21 mouse cellular contexts compared by ENCODE assay signal in the genomic region with DNA sequence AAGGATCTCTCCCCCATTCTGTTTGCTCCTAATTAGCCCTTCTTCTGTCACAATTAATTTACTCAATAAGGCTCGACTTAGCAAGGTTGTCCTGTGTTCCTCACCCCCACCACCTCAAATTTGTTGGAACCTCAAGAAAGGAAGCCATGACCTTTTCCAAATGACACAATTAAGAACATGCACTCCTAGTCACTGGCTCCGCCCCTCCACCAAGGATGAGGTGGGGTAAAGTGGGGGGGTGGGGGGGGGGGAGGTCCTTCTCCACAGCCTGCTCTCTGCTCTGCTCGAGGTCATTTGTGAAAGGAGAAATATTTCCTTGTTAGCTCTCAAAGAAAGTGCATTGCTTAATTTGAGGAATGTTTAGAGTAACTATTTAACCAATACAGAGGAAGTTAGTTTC. TPM values are rescaled to one million over a fixed set of nuclear protein-coding genes. Genes with fewer than 3 reads are reported as not detected.
DNase-seq lines count a peak whose midpoint lies in the region; ATAC-seq and TF ChIP-seq lines count a peak whose summit lies in the region.
"Had no signal": no experiment of that assay in that cellular context is flagged by ENCODE, and none has a peak within 500 bp of the region (broad histone marks: within the 10 kb centered on the region; RNA-seq: fewer than 3 reads in every experiment).

No protein-coding gene starts in this region.

- no peak for TF ChIP-seq CTCF in kidney, postnatal 0 days (IDR thresholded peaks at IDR 0.05; ENCODE audit: low read depth)

- peak; percentile 36; the same call in 1 of the 2 replicates for ATAC-seq in forebrain, embryonic 12.5 days (ENCODE audit: low FRiP score)
- ATAC-seq in forebrain, embryonic 14.5 days, result no peak
- ATAC-seq in lung, embryonic 16.5 days (ENCODE audit: low read depth), result no peak
- ATAC-seq in kidney, postnatal 0 days (replicated peaks; ENCODE audit: low FRiP score, low read depth), result peak; percentile 65
- no peak for ATAC-seq in hindbrain, embryonic 14.5 days (ENCODE audit: low FRiP score)
- ATAC-seq: forebrain, embryonic 16.5 days had no signal

- H3K27me3 ChIP-seq in forebrain, embryonic 12.5 days, result peaks cover 20% of the 10 kb centered on the region; the same call in 1 of the 2 replicates
- H3K27me3 ChIP-seq in forebrain, embryonic 14.5 days (replicated peaks; ENCODE audit: control insufficient read depth, insufficient read depth, low read length), result no peaks in the 10 kb centered on the region; the same call in 1 of the 2 replicates
- no peaks in the 10 kb centered on the region for H3K27me3 ChIP-seq in lung, embryonic 16.5 days (ENCODE audit: control insufficient read depth, insufficient read depth, low read depth, low read length)
- H3K27me3 ChIP-seq in kidney, postnatal 0 days (ENCODE audit: insufficient read depth, low read length), result no peaks in the 10 kb centered on the region
- H3K27me3 ChIP-seq in hindbrain, embryonic 14.5 days (ENCODE audit: control insufficient read depth, insufficient read depth, low read length), result no peaks in the 10 kb centered on the region
- H3K27me3 ChIP-seq: liver, embryonic 15.5 days; megakaryocyte, embryonic 14.5 days; stomach, embryonic 15.5 days had no signal

- no peak overlapping the region for H3K4me3 ChIP-seq in forebrain, embryonic 12.5 days (replicated peaks)
- no peak overlapping the region for H3K4me3 ChIP-seq in forebrain, embryonic 14.5 days (ENCODE audit: low read depth, low read length)
- no peak overlapping the region for H3K4me3 ChIP-seq in lung, embryonic 16.5 days (ENCODE audit: low read length)
- H3K4me3 ChIP-seq in kidney, postnatal 0 days (replicated peaks; ENCODE audit: low read depth, low read length), result no peak overlapping the region
- H3K4me3 ChIP-seq in hindbrain, embryonic 14.5 days (replicated peaks; ENCODE audit: low read length), result no peak overlapping the region
- H3K4me3 ChIP-seq: gastrocnemius, adult 2 months; hindbrain, embryonic 10.5 days; liver, embryonic 15.5 days; megakaryocyte, embryonic 14.5 days; stomach, embryonic 15.5 days had no signal

- H3K27ac ChIP-seq in forebrain, embryonic 12.5 days, result no peak overlapping the region
- no peak overlapping the region for H3K27ac ChIP-seq in forebrain, embryonic 14.5 days (ENCODE audit: low read depth, low read length)
- 0 out of 2 replicates have a peak overlapping the region, but pooled peaks have one; percentile 24 for H3K27ac ChIP-seq in lung, embryonic 16.5 days (ENCODE audit: low read length)
- no peak overlapping the region for H3K27ac ChIP-seq in kidney, postnatal 0 days
- no peak overlapping the region for H3K27ac ChIP-seq in hindbrain, embryonic 14.5 days
- H3K27ac ChIP-seq: gastrocnemius, adult 2 months; hindbrain, embryonic 10.5 days; liver, embryonic 15.5 days; stomach, embryonic 15.5 days had no signal

- no peak for DNase-seq in forebrain, embryonic 14.5 days (ENCODE audit: low spot score)
- DNase-seq in lung, postnatal 10 days, result no peak
- DNase-seq in kidney, postnatal 0 days (ENCODE audit: low spot score), result no peak
- DNase-seq in retina, postnatal 1 day, result peak; percentile 74
- DNase-seq in hindbrain, embryonic 14.5 days (ENCODE audit: low spot score), result no peak
- DNase-seq: cerebellum, adult 9-11 months; gastrocnemius, adult 2 months; thymus, adult 2 months had no signal

- 8% methylated on average over 3 of the region's 3 CpGs for WGBS in forebrain, embryonic 12.5 days
- WGBS in forebrain, embryonic 14.5 days, result 2% methylated on average over 3 of the region's 3 CpGs
- 26% methylated on average over 3 of the region's 3 CpGs for WGBS in lung, embryonic 16.5 days
- WGBS in kidney, postnatal 0 days, result 22% methylated on average over 3 of the region's 3 CpGs
- WGBS in hindbrain, embryonic 14.5 days, result 22% methylated on average over 3 of the region's 3 CpGs

- no peak overlapping the region for H3K4me2 ChIP-seq in forebrain, embryonic 12.5 days
- H3K4me2 ChIP-seq in forebrain, embryonic 14.5 days (ENCODE audit: low read length), result no peak overlapping the region
- H3K4me2 ChIP-seq in lung, embryonic 16.5 days (ENCODE audit: low read depth, low read length), result no peak overlapping the region
- no peak overlapping the region for H3K4me2 ChIP-seq in kidney, postnatal 0 days (ENCODE audit: low read length)
- H3K4me2 ChIP-seq in hindbrain, embryonic 14.5 days (replicated peaks), result no peak overlapping the region
- H3K4me2 ChIP-seq: liver, embryonic 15.5 days; stomach, embryonic 15.5 days had no signal

- no peaks in the 10 kb centered on the region for H3K36me3 ChIP-seq in forebrain, embryonic 12.5 days (replicated peaks)
- no peaks in the 10 kb centered on the region for H3K36me3 ChIP-seq in forebrain, embryonic 14.5 days (ENCODE audit: control insufficient read depth, insufficient read depth, low read length)
- H3K36me3 ChIP-seq in lung, embryonic 16.5 days (ENCODE audit: control insufficient read depth, insufficient read depth, low read length), result no peaks in the 10 kb centered on the region
- no peaks in the 10 kb centered on the region for H3K36me3 ChIP-seq in kidney, postnatal 0 days (ENCODE audit: insufficient read depth, low read length)
- no peaks in the 10 kb centered on the region for H3K36me3 ChIP-seq in hindbrain, embryonic 14.5 days (replicated peaks; ENCODE audit: control insufficient read depth, insufficient read depth)
- H3K36me3 ChIP-seq: hindbrain, embryonic 10.5 days; liver, embryonic 15.5 days; stomach, embryonic 15.5 days had no signal

- no peak overlapping the region for H3K9ac ChIP-seq in forebrain, embryonic 12.5 days
- no peak overlapping the region for H3K9ac ChIP-seq in forebrain, embryonic 14.5 days (ENCODE audit: low read length)
- no peak overlapping the region for H3K9ac ChIP-seq in lung, embryonic 16.5 days (ENCODE audit: low read length)
- H3K9ac ChIP-seq in kidney, postnatal 0 days (ENCODE audit: low read depth, low read length), result no peak overlapping the region
- H3K9ac ChIP-seq in hindbrain, embryonic 14.5 days, result no peak overlapping the region
- H3K9ac ChIP-seq: liver, embryonic 15.5 days; stomach, embryonic 15.5 days had no signal

- H3K9me3 ChIP-seq in forebrain, embryonic 12.5 days, result no peaks in the 10 kb centered on the region
- H3K9me3 ChIP-seq in forebrain, embryonic 14.5 days (replicated peaks; ENCODE audit: control insufficient read depth, low read length), result no peaks in the 10 kb centered on the region
- no peaks in the 10 kb centered on the region for H3K9me3 ChIP-seq in lung, embryonic 16.5 days (ENCODE audit: control insufficient read depth, low read length)
- H3K9me3 ChIP-seq in kidney, postnatal 0 days (replicated peaks; ENCODE audit: low read length), result no peaks in the 10 kb centered on the region
- no peaks in the 10 kb centered on the region for H3K9me3 ChIP-seq in hindbrain, embryonic 14.5 days (ENCODE audit: control insufficient read depth, low read length)
- H3K9me3 ChIP-seq: hindbrain, embryonic 10.5 days; liver, embryonic 15.5 days; megakaryocyte, embryonic 14.5 days; stomach, embryonic 15.5 days had no signal

- peaks cover 8% of the 10 kb centered on the region; the same call in 1 of the 2 replicates for H3K4me1 ChIP-seq in forebrain, embryonic 12.5 days
- H3K4me1 ChIP-seq in forebrain, embryonic 14.5 days (ENCODE audit: control insufficient read depth, insufficient read depth, low read length), result peaks cover 3% of the 10 kb centered on the region; the same call in 1 of the 2 replicates
- peaks cover 16% of the 10 kb centered on the region; the same call in 1 of the 2 replicates for H3K4me1 ChIP-seq in lung, embryonic 16.5 days (replicated peaks; ENCODE audit: control insufficient read depth, insufficient read depth, low read length)
- H3K4me1 ChIP-seq in kidney, postnatal 0 days (replicated peaks; ENCODE audit: insufficient read depth, low read length), result 0 out of 2 replicates have a peak, but pooled peaks cover 3% of the 10 kb centered on the region
- H3K4me1 ChIP-seq in hindbrain, embryonic 14.5 days (replicated peaks; ENCODE audit: control insufficient read depth, insufficient read depth, low read length), result no peaks in the 10 kb centered on the region
- H3K4me1 ChIP-seq: liver, embryonic 15.5 days; megakaryocyte, embryonic 14.5 days; stomach, embryonic 15.5 days had no signal

RNA-seq across cellular contexts. Expression of a gene that starts 17.8 kb away (rescaled TPM):
- not detected in 2 replicates for polyA plus RNA-seq in forebrain, embryonic 12.5 days (2016; fragmentation: Nextera tagmentation; extraction: Ambion mirVana)
- not detected in 2 replicates for polyA plus RNA-seq in forebrain, embryonic 14.5 days (2014; fragmentation: Nextera tagmentation; extraction: Ambion mirVana)
- not detected in 2 replicates for polyA plus RNA-seq in lung, embryonic 16.5 days (2015; fragmentation: Nextera tagmentation; extraction: Ambion mirVana)
- polyA plus RNA-seq in kidney, postnatal 0 days (2015; fragmentation: Nextera tagmentation; extraction: Ambion mirVana), result not detected in 2 replicates
- polyA plus RNA-seq in hindbrain, embryonic 14.5 days (2014; fragmentation: Nextera tagmentation; extraction: Ambion mirVana), result not detected in 2 replicates
- polyA plus RNA-seq: forebrain, embryonic 16.5 days; heart, embryonic 14.5 days; hindbrain, embryonic 10.5 days; large intestine, adult 2 months; limb, embryonic 14.5 days; liver, embryonic 15.5 days; neural tube, embryonic 11.5 days; spleen, adult 2 months; stomach, embryonic 15.5 days; thymus, adult 2 months; urinary bladder, adult 2 months had no signal

RNA-seq across cellular contexts. Expression of a gene that starts 42.3 kb away (rescaled TPM):
- polyA plus RNA-seq in forebrain, embryonic 12.5 days (2016; fragmentation: Nextera tagmentation; extraction: Ambion mirVana), result 25.7 and 26.1 TPM in 2 replicates
- polyA plus RNA-seq in forebrain, embryonic 14.5 days (2014; fragmentation: Nextera tagmentation; extraction: Ambion mirVana), result 13.6 and 17.5 TPM in 2 replicates
- polyA plus RNA-seq in lung, embryonic 16.5 days (2015; fragmentation: Nextera tagmentation; extraction: Ambion mirVana), result 121 and 131 TPM in 2 replicates
- polyA plus RNA-seq in kidney, postnatal 0 days (2015; fragmentation: Nextera tagmentation; extraction: Ambion mirVana), result 115 and 128 TPM in 2 replicates
- polyA plus RNA-seq in hindbrain, embryonic 14.5 days (2014; fragmentation: Nextera tagmentation; extraction: Ambion mirVana), result 20.9 and 22.0 TPM in 2 replicates

Comparison
In these comparisons a context has a peak if more than half of its experiments do, and no peak if none do; other contexts are left out.
1. ATAC-seq: peak in forebrain, embryonic 12.5 days (single experiment) and kidney, postnatal 0 days (single experiment); none in forebrain, embryonic 14.5 days (single experiment), lung, embryonic 16.5 days (single experiment) and hindbrain, embryonic 14.5 days (single experiment).